Mouse (Mus musculus) limb, embryonic 10.5 days (tissue): ENCODE measurements around the gene Cd8a. TPM values are rescaled to one million over a fixed set of nuclear protein-coding genes. Genes with fewer than 3 reads are reported as not detected.

ENCODE experiments used
- DNase-seq: peaks from one replicate; pipeline ENCODE4 v3.0.0-alpha.2; 2017; ENCODE audit warnings: low spot score
- H3K27ac ChIP-seq: fragments of 300-500 bp; sonication (generic); 2 replicates; pipeline ENCODE4 v1.5.1; 2016; ENCODE audit warnings: mild to moderate bottlenecking
- H3K27me3 ChIP-seq: fragments of 300-500 bp; sonication (generic); 2 replicates; pipeline ENCODE4 v1.6.1; 2016; ENCODE audit warnings: low read depth, mild to moderate bottlenecking; ENCODE audit not compliant: poor library complexity, severe bottlenecking
- H3K36me3 ChIP-seq: fragments of 300-500 bp; sonication (generic); 2 replicates; pipeline ENCODE4 v1.6.1; 2016; ENCODE audit warnings: mild to moderate bottlenecking, moderate library complexity
- H3K4me1 ChIP-seq: fragments of 300-500 bp; sonication (generic); 2 replicates; pipeline ENCODE4 v1.6.1; 2016
- H3K4me3 ChIP-seq: fragments of 300-500 bp; sonication (generic); 2 replicates; pipeline ENCODE4 v1.5.1; 2016; ENCODE audit warnings: mild to moderate bottlenecking, moderate library complexity
- H3K9me3 ChIP-seq: fragments of 300-500 bp; sonication (generic); replicated peaks from 2 replicates; pipeline ENCODE4 v1.6.1; 2016; ENCODE audit warnings: mild to moderate bottlenecking
- WGBS: fragments of 180-500 bp; shearing (Covaris S2); methylation state at CpG from one replicate; pipeline ENCODE4 v1.1.7; 2016; 5-methylcytosine and 5-hydroxymethylcytosine counted together
- polyA plus RNA-seq: library from polyadenylated mRNA; unstranded; fragments of >200 nt; fragmentation: Nextera tagmentation; extraction: Ambion mirVana; gene quantifications from 2 replicates; pipeline ENCODE4 v1.2.1, GENCODE M21; 2016

Cd8a gene
- polyA plus RNA-seq, 1 experiment from 2014 or later, result not detected

DNA sequence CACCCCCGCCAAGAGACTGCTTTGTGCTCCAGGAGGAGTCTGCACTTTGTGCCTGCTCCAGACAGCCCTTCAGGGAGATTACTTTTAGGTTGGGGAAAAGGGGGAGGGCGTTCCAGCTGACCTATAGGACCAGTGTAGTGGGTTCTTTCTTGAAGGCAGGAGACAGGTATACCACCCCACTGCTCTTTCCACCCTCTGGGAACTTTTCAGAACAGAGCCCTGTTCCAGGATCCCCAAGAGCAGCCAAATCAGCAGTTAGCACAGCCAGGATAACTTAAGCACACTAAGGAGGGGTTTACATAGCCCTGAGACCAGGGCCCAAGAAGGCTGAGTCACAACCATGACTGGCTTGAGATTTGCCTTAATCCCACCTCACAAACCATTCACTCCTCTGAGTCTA is 1.7 kb downstream of the Cd8a start:
- H3K9me3 ChIP-seq, result no peaks in the 10 kb centered on the region
- no peaks in the 10 kb centered on the region for H3K4me1 ChIP-seq
- no peaks in the 10 kb centered on the region for H3K36me3 ChIP-seq
- no peaks in the 10 kb centered on the region for H3K27me3 ChIP-seq
- 75% methylated on average over 2 of the region's 2 CpGs for WGBS
- no peak for DNase-seq
- H3K27ac ChIP-seq, result no peak overlapping the region
- no peak overlapping the region for H3K4me3 ChIP-seq

DNA sequence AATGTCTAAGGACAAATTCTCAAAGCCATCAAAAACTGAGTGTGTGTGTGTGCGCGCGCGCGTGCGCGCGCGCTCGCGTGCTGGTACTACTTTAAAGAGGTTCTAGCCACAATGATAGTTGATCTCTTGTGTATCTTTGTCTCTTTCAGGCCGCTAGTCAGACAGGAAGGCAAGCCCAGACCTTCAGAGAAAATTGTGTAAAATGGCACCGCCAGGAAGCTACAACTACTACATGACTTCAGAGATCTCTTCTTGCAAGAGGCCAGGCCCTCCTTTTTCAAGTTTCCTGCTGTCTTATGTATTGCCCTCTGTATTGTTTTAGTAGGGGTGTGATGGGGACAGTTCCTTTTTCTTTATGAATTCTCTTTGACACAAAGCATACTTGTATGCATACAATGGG is 3.5 kb downstream of the Cd8a start:
- DNase-seq, result no peak
- Histone ChIP-seq H3K4me1 (no peaks in the 10 kb centered on the region), H3K9me3 (no peaks in the 10 kb centered on the region), H3K36me3 (no peaks in the 10 kb centered on the region), H3K27ac (no peak overlapping the region), H3K27me3 (no peaks in the 10 kb centered on the region), H3K4me3 (no peak overlapping the region)
- 97% methylated on average over 13 of the region's 13 CpGs for WGBS

DNA sequence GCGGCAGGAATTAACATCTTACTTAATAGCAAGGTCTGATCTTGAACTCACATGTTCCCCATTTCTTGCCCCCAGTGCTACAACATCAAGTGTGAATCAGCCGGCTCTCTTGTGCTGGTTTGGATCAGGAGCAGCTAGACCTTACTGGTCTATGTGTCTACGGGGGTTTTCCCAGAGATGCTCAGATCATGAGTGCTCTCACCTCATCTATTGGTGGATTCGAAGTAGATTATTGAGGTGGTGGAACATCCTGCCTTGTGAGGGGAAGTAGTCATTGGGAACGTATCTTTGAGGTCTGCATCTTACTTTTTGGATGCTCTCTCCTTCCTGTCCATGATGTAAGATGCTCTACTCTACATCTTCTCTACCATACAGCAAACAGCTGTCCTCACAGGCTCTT is 8.4 kb downstream of the Cd8a start:
- DNase-seq, result no peak
- no peak overlapping the region for H3K4me3 ChIP-seq
- H3K27ac ChIP-seq, result no peak overlapping the region
- H3K9me3 ChIP-seq, result no peaks in the 10 kb centered on the region
- whole genome bisulfite sequencing, result 94% methylated on average over 5 of the region's 5 CpGs
- no peaks in the 10 kb centered on the region for H3K4me1 ChIP-seq
- no peaks in the 10 kb centered on the region for H3K36me3 ChIP-seq
- H3K27me3 ChIP-seq, result no peaks in the 10 kb centered on the region

DNA sequence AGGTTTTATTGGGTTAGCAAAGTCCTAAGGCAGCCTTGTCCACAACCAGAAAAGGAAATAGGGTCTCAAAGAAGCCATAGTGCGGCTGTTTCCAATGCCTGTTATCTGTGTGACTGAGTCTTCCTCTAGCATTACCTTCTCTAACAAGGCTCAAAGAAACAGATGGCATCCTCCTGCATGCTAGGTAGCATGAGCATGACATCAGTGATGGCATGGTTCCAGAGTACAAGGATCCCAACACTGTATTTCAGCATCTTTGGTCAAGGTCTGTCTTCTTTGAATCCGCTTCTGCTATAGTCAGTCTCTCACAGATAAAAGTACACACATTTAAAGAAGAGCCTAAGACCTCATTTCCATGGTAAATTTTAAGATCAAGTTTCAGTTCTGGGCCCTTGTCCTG is 17.3 kb downstream of the Cd8a start:
- Histone ChIP-seq H3K4me3 (no peak overlapping the region), H3K4me1 (no peaks in the 10 kb centered on the region), H3K36me3 (peaks cover 53% of the 10 kb centered on the region), H3K27me3 (no peaks in the 10 kb centered on the region), H3K9me3 (no peaks in the 10 kb centered on the region), H3K27ac (no peak overlapping the region)
- WGBS, result 95% methylated on average over 2 of the region's 2 CpGs
- DNase-seq, result no peak

DNA sequence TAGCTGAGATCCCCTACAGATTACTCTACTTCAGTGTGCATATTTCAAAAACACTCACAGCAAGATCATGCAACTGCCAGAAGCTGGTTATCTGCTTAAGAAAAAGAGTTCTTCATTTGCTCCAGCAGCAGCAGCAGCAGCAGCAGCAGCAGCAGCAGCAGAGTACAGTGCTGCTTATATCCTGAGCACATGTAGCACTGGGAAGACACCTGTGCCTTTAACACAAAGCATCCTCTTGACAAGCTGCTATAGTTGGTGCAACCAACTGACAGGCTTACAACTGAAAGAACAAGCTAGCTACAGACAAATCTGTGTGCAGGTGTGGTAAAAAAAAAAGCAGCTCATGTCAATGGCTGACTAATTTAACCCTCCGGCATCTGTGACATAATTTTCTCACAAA is 22.8 kb downstream of the Cd8a start:
- Histone ChIP-seq H3K36me3 (peaks cover 59% of the 10 kb centered on the region), H3K27ac (no peak overlapping the region), H3K9me3 (no peaks in the 10 kb centered on the region), H3K4me3 (no peak overlapping the region), H3K27me3 (no peaks in the 10 kb centered on the region), H3K4me1 (no peaks in the 10 kb centered on the region)
- 97% methylated on average over 1 of the region's 1 CpGs for WGBS
- DNase-seq, result no peak

DNA sequence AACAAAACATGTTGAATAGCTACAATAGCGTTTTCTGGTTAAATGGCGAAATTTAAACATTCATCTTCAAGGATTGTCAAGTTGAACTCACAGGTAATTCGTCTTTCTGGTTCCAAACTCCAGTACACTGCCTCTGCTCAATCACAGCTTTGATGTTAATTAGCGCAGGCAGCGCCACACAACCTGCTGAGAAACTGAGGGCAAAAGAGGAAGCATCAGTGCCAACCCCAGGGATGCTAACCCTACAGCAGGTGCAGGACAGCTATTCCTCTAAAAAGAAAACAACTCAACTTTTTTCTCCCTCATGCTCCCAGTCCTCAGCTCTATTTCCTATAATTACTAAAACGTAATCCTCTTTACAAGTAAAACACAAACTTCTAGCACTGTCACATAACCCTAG is 23.5 kb downstream of the Cd8a start:
- H3K27ac ChIP-seq, result no peak overlapping the region
- peaks cover 54% of the 10 kb centered on the region for H3K36me3 ChIP-seq
- no peak overlapping the region for H3K4me3 ChIP-seq
- WGBS, result 87% methylated on average over 6 of the region's 6 CpGs
- no peaks in the 10 kb centered on the region for H3K27me3 ChIP-seq
- no peaks in the 10 kb centered on the region for H3K9me3 ChIP-seq
- H3K4me1 ChIP-seq, result no peaks in the 10 kb centered on the region
- no peak for DNase-seq

DNA sequence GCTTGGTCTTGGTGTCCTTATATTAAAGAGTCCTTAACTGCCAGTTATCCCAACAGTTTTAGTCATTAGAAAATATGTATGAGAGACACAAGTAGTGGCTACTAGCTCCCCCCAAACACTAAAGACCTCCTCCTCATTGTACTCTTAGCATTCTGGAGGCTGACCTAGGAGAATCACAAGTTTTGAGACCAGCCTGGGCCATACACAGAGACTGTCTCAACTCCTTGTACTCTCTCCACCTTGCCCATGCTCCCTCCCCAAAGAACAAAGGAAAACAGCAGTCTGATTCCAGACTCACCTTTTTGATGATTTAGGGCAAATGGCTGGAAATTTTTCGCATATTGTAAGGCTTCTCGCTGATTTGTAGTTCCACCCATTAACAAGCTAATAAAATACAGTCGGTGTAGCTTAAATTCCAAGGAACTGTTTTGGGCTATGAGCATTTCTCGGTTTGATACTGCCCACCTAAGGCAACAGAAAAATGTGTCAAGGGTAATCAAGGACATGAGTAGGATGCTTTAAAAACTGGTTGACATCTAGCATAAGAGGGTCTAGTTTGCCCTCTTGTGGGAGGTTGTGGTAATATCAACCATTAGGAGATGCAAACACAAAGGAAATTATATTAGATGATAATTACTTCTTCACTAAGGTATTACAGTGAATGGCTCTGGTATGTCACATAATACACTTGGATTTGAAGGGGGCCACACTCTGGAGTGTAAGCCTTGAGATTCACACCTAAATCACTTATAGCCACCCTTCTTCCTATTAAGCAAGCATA is 25.8 kb downstream of the Cd8a start:
- no peaks in the 10 kb centered on the region for H3K9me3 ChIP-seq
- WGBS, result 94% methylated on average over 4 of the region's 4 CpGs
- H3K27me3 ChIP-seq, result no peaks in the 10 kb centered on the region
- H3K4me1 ChIP-seq, result no peaks in the 10 kb centered on the region
- DNase-seq, result no peak
- no peak overlapping the region for H3K27ac ChIP-seq
- no peak overlapping the region for H3K4me3 ChIP-seq
- peaks cover 41% of the 10 kb centered on the region for H3K36me3 ChIP-seq

DNA sequence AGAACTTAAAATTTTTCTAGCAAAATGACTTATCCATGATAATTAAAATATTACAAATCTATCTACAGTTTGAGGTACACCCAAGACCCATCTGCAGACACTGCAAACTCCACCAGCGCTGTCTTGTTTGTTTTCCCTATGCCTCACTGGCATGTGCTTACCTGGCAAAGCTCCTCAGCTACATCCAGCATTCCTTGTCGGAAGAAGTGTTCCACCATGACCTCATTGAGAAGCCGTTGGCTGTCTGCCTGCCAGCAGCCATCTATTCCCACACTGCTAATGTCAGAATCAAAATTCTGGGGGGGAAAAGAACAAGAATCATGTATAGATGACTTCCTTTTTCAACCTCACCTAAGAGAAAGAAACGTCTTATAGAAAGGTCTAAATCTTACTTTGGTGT is 41.4 kb downstream of the Cd8a start:
- WGBS, result 92% methylated on average over 4 of the region's 4 CpGs
- H3K27me3 ChIP-seq, result no peaks in the 10 kb centered on the region
- H3K4me1 ChIP-seq, result no peaks in the 10 kb centered on the region
- no peaks in the 10 kb centered on the region for H3K9me3 ChIP-seq
- H3K27ac ChIP-seq, result no peak overlapping the region
- H3K36me3 ChIP-seq, result peaks cover 35% of the 10 kb centered on the region
- H3K4me3 ChIP-seq, result no peak overlapping the region
- no peak for DNase-seq

DNA sequence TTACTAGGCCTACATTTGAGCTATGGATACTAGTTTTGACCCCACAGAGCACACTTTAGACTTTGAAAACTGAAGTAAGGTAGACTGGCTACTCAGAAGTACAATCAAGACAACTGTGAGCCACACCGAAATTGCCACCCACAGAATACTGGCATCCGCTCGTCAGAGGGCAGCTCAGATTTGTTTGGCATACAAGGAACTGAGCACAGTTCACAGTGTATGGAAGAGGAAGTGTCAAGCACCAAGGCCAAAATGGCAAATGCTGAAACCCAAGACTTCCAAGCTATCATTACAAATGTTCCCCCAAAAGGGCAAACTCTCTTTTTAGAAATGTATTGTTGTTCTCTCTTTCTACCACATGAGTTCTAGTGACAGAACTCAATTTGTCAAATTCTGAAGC is 42.2 kb downstream of the Cd8a start:
- H3K27ac ChIP-seq, result no peak overlapping the region
- no peaks in the 10 kb centered on the region for H3K27me3 ChIP-seq
- H3K36me3 ChIP-seq, result peaks cover 36% of the 10 kb centered on the region
- DNase-seq, result no peak
- 87% methylated on average over 3 of the region's 3 CpGs for WGBS
- H3K9me3 ChIP-seq, result no peaks in the 10 kb centered on the region
- no peaks in the 10 kb centered on the region for H3K4me1 ChIP-seq
- no peak overlapping the region for H3K4me3 ChIP-seq

DNA sequence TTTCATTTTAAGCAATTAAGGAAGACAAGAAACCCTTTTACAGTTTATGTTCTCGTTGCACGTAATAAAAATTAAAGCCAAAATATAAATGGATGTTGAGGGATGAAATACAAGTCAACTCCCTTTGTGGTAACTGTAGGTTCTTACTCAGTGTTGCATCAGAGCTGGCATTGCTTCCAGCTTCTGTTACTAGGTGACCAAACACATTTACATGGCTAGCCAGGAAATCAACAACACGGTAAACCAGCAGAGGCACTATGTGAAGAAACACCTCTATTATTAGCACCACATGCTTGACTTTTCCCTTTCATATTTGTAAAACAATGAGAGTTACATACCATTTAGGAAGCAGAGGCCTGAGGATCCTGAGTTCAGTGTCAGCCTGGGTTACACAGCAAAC is 45.6 kb downstream of the Cd8a start:
- Histone ChIP-seq H3K27me3 (no peaks in the 10 kb centered on the region), H3K9me3 (no peaks in the 10 kb centered on the region), H3K36me3 (peaks cover 22% of the 10 kb centered on the region), H3K27ac (no peak overlapping the region), H3K4me1 (peaks cover 3% of the 10 kb centered on the region; the same call in 1 of the 2 replicates), H3K4me3 (no peak overlapping the region)
- no peak for DNase-seq
- 94% methylated on average over 3 of the region's 3 CpGs for WGBS

DNA sequence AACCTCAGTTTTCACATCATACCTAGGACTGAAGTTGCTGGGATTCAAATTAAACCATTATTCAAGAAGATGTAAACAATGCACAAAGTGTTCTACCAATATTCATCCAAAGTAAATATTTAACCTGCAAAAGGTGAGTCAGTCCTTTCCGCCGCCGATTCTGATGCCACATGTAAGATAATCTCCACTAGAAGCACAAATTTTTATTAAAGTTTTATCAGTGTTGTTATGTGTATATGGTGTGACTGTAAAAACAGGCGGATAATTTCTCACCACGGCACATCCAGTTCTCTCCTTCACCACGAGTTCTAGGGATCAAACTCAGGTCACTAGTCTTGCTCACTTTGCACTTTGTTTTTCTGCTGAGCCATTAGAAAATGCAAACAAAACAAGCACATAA is 47.6 kb downstream of the Cd8a start:
- 93% methylated on average over 6 of the region's 6 CpGs for WGBS
- no peak overlapping the region for H3K4me3 ChIP-seq
- no peak overlapping the region for H3K27ac ChIP-seq
- no peaks in the 10 kb centered on the region for H3K9me3 ChIP-seq
- peaks cover 22% of the 10 kb centered on the region for H3K36me3 ChIP-seq
- DNase-seq, result no peak
- H3K27me3 ChIP-seq, result no peaks in the 10 kb centered on the region
- peaks cover 3% of the 10 kb centered on the region; the same call in 1 of the 2 replicates for H3K4me1 ChIP-seq

DNA sequence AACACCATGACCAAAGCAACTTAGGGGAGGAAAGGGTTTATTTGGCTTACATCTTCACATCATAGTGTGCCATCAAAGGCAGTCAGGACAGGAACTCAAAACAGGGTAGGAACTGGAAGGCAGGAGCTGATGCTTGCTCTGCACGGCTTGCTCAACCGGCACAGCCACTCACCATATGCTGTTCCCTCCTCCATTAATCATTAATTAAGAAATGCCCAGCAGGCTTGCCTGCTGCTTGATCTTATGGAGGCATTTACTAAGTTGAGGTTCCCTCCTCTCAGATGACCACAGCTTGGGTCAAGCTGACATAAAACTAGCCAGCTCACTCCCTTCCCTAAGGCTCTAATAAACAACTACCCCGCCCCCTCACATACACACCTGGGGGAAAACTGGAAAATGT is 48.9 kb downstream of the Cd8a start:
- Histone ChIP-seq H3K27me3 (no peaks in the 10 kb centered on the region), H3K4me3 (no peak overlapping the region), H3K4me1 (peaks cover 3% of the 10 kb centered on the region; the same call in 1 of the 2 replicates), H3K27ac (no peak overlapping the region), H3K36me3 (peaks cover 33% of the 10 kb centered on the region), H3K9me3 (no peaks in the 10 kb centered on the region)
- DNase-seq, result no peak
- 76% methylated on average over 3 of the region's 3 CpGs for WGBS

DNA sequence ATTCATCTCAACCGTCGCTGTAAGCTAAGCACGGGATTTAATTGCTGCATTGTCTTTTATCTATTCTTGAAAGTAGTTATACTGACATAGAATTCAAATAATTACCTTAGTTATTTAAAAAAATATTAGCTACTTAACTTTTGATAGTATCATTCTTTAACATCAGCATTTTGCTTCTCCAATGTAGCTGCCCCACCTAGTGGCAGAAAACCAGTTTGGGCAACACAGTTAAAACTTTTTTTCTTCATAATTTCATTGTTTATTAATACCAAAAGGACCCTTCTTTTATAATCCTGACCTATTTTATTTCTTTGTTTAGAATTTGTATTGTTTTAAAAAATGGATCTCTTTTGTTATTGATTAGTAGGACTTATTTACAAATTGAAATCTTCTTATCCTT is 49.9 kb downstream of the Cd8a start:
- Histone ChIP-seq H3K27ac (no peak overlapping the region), H3K27me3 (no peaks in the 10 kb centered on the region), H3K4me3 (no peak overlapping the region), H3K9me3 (no peaks in the 10 kb centered on the region), H3K36me3 (peaks cover 39% of the 10 kb centered on the region), H3K4me1 (peaks cover 3% of the 10 kb centered on the region; the same call in 1 of the 2 replicates)
- WGBS, result 92% methylated on average over 3 of the region's 3 CpGs
- no peak for DNase-seq

DNA sequence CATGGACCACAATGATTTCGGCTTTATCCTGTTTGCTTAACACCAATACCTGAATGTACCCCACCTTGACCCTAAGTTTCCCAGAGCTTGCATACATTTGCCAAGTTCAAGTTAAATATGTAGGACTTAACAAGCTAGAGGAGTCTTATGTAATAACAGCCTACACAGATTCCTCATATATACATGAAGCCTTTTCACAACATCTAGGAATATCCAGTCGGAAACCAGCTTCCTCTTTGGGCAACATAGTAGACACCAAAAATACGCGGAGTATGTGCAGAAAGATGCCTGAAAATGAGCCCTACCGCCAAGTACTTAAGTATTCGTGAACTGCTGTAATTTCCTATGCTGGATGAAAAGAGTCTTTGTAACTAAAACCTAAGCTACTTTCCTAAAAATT is 52.5 kb downstream of the Cd8a start:
- WGBS, result 92% methylated on average over 6 of the region's 6 CpGs
- H3K27me3 ChIP-seq, result no peaks in the 10 kb centered on the region
- H3K9me3 ChIP-seq, result no peaks in the 10 kb centered on the region
- H3K4me1 ChIP-seq, result peaks cover 3% of the 10 kb centered on the region; the same call in 1 of the 2 replicates
- H3K36me3 ChIP-seq, result peaks cover 37% of the 10 kb centered on the region
- no peak overlapping the region for H3K27ac ChIP-seq
- no peak overlapping the region for H3K4me3 ChIP-seq
- DNase-seq, result no peak
